Mouse (Mus musculus): ENCODE results near the gene Treml2. TPM values are rescaled to one million over a fixed set of nuclear protein-coding genes. Genes with fewer than 3 reads are reported as not detected.

Gene Treml2
- polyA plus RNA-seq, 1 experiment from 2014 or later: 0.24 TPM

DNA sequence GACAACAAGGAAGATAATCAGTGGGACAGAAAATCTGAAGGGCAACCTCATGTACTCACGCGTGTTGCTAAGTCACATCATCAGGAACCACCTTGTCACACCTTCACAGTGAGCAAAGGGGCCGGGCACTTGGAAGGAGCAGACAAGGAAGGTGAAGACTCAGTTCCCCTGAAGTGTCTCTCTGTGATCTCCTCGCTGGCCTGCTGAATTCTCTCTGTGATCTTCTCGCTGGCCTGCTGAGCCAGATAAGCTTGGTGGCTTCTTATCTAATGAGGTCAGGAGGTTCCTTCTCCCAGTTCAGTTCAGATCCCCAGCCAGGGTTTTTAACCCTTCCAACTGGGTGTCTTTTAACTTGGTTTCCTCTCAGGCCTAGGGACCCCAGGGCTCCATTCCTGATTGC, 27.1 kb upstream of the Treml2 start:
- H3K9me3 ChIP-seq: no peaks in the 10 kb centered on the region
- H3K27ac ChIP-seq: peak overlapping the region; percentile 54; the same call in 1 of the 2 replicates
- no peak overlapping the region for H3K4me3 ChIP-seq (replicated peaks)
- H3K9ac ChIP-seq: no peak overlapping the region
- H3K4me2 ChIP-seq (replicated peaks): peak overlapping the region; percentile 40
- H3K4me1 ChIP-seq (replicated peaks): no peaks in the 10 kb centered on the region; the same call in 1 of the 2 replicates
- ATAC-seq: peak; percentile 81
- 62% methylated on average over 5 of the region's 5 CpGs for WGBS
- H3K36me3 ChIP-seq: no peaks in the 10 kb centered on the region
- no peaks in the 10 kb centered on the region for H3K27me3 ChIP-seq (replicated peaks)

DNA sequence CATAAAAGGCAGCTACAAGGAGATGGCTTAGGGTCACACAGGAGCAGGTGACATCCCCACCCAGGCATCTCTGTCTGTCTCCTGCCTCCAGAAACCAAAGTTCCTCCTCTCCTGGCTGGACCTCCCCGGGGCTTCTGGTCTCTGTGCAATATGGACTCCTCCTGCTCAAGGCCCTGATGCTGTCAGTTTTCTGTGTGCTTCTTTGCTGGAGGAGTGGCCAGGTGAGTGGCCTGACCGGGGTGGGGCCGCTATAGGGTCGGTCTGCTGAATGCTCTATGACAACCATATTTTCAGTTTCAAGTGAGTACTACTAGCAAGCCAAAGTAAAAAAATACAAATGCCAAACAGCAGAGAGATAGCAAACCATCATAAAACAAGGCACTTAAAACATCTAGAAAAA, 26.7 kb upstream of the Treml2 start:
- Histone ChIP-seq H3K4me2 (replicated peaks) (peak overlapping the region; percentile 40), H3K9ac (no peak overlapping the region), H3K27me3 (replicated peaks) (no peaks in the 10 kb centered on the region), H3K9me3 (no peaks in the 10 kb centered on the region), H3K27ac (peak overlapping the region; percentile 54; the same call in 1 of the 2 replicates), H3K4me1 (replicated peaks) (no peaks in the 10 kb centered on the region; the same call in 1 of the 2 replicates), H3K36me3 (no peaks in the 10 kb centered on the region), H3K4me3 (replicated peaks) (no peak overlapping the region)
- ATAC-seq: peak; percentile 72
- 57% methylated on average over 4 of the region's 4 CpGs for WGBS

- Histone ChIP-seq H3K9ac (no peak overlapping the region), H3K36me3 (no peaks in the 10 kb centered on the region), H3K4me1 (replicated peaks) (no peaks in the 10 kb centered on the region; the same call in 1 of the 2 replicates), H3K27me3 (replicated peaks) (no peaks in the 10 kb centered on the region), H3K4me3 (replicated peaks) (no peak overlapping the region), H3K9me3 (no peaks in the 10 kb centered on the region), H3K4me2 (replicated peaks) (no peak overlapping the region), H3K27ac (no peak overlapping the region)
- WGBS: 83% methylated on average over 4 of the region's 4 CpGs
- no peak for ATAC-seq
Measured at GRCm38 (mm10) chr17:48274098-48274497, 25.2 kb upstream of the Treml2 start.

GRCm38 (mm10) chr17:48274885-48275284, 24.4 kb upstream of the Treml2 start:
- Histone ChIP-seq H3K27me3 (replicated peaks) (no peaks in the 10 kb centered on the region), H3K9ac (no peak overlapping the region), H3K4me1 (replicated peaks) (no peaks in the 10 kb centered on the region; the same call in 1 of the 2 replicates), H3K9me3 (no peaks in the 10 kb centered on the region), H3K4me2 (replicated peaks) (no peak overlapping the region), H3K27ac (no peak overlapping the region), H3K4me3 (replicated peaks) (no peak overlapping the region), H3K36me3 (no peaks in the 10 kb centered on the region)
- ATAC-seq: 0 out of 2 replicates have a peak, but pooled peaks have one; percentile 38
- WGBS: 45% methylated on average over 6 of the region's 6 CpGs

- Histone ChIP-seq H3K4me3 (replicated peaks) (no peak overlapping the region), H3K36me3 (no peaks in the 10 kb centered on the region), H3K27me3 (replicated peaks) (no peaks in the 10 kb centered on the region), H3K9me3 (no peaks in the 10 kb centered on the region), H3K27ac (no peak overlapping the region), H3K4me1 (replicated peaks) (no peaks in the 10 kb centered on the region; the same call in 1 of the 2 replicates), H3K9ac (no peak overlapping the region), H3K4me2 (replicated peaks) (no peak overlapping the region)
- no peak for ATAC-seq
- 66% methylated on average over 7 of the region's 7 CpGs for WGBS
Measured at GRCm38 (mm10) chr17:48275736-48276135, 23.6 kb upstream of the Treml2 start.

GRCm38 (mm10) chr17:48278381-48278780, 20.9 kb upstream of the Treml2 start:
- H3K27ac ChIP-seq: no peak overlapping the region
- H3K9me3 ChIP-seq: no peaks in the 10 kb centered on the region
- no peaks in the 10 kb centered on the region for H3K36me3 ChIP-seq
- no peak for ATAC-seq
- 0 out of 2 replicates have a peak, but pooled peaks cover 3% of the 10 kb centered on the region for H3K4me1 ChIP-seq (replicated peaks)
- no peak overlapping the region for H3K9ac ChIP-seq
- H3K27me3 ChIP-seq (replicated peaks): no peaks in the 10 kb centered on the region
- H3K4me3 ChIP-seq (replicated peaks): no peak overlapping the region
- no peak overlapping the region for H3K4me2 ChIP-seq (replicated peaks)

GRCm38 (mm10) chr17:48279002-48279401, 20.3 kb upstream of the Treml2 start:
- Histone ChIP-seq H3K27me3 (replicated peaks) (no peaks in the 10 kb centered on the region), H3K36me3 (no peaks in the 10 kb centered on the region), H3K9ac (no peak overlapping the region), H3K4me2 (replicated peaks) (no peak overlapping the region), H3K4me1 (replicated peaks) (0 out of 2 replicates have a peak, but pooled peaks cover 3% of the 10 kb centered on the region), H3K9me3 (no peaks in the 10 kb centered on the region), H3K4me3 (replicated peaks) (no peak overlapping the region), H3K27ac (no peak overlapping the region)
- WGBS: 80% methylated on average over 4 of the region's 4 CpGs
- no peak for ATAC-seq

- H3K9me3 ChIP-seq: no peaks in the 10 kb centered on the region
- H3K27me3 ChIP-seq (replicated peaks): no peaks in the 10 kb centered on the region
- H3K27ac ChIP-seq: no peak overlapping the region
- H3K4me1 ChIP-seq (replicated peaks): 0 out of 2 replicates have a peak, but pooled peaks cover 3% of the 10 kb centered on the region
- no peaks in the 10 kb centered on the region for H3K36me3 ChIP-seq
- 24% methylated on average over 18 of the region's 18 CpGs for WGBS
- H3K9ac ChIP-seq: no peak overlapping the region
- ATAC-seq: peak; percentile 41
- peak overlapping the region; percentile 58 for H3K4me2 ChIP-seq (replicated peaks)
- H3K4me3 ChIP-seq (replicated peaks): peak overlapping the region; percentile 15; the same call in 1 of the 2 replicates
Measured at GRCm38 (mm10) chr17:48280943-48281738, 18.2 kb upstream of the Treml2 start.

- Histone ChIP-seq H3K36me3 (no peaks in the 10 kb centered on the region), H3K27ac (no peak overlapping the region), H3K4me1 (replicated peaks) (0 out of 2 replicates have a peak, but pooled peaks cover 3% of the 10 kb centered on the region), H3K9me3 (no peaks in the 10 kb centered on the region), H3K4me2 (replicated peaks) (peak overlapping the region; percentile 58), H3K9ac (no peak overlapping the region), H3K4me3 (replicated peaks) (peak overlapping the region; percentile 15; the same call in 1 of the 2 replicates), H3K27me3 (replicated peaks) (no peaks in the 10 kb centered on the region)
- ATAC-seq: no peak
- 8% methylated on average over 3 of the region's 3 CpGs for WGBS
Measured at GRCm38 (mm10) chr17:48281739-48282085, 17.6 kb upstream of the Treml2 start.

DNA sequence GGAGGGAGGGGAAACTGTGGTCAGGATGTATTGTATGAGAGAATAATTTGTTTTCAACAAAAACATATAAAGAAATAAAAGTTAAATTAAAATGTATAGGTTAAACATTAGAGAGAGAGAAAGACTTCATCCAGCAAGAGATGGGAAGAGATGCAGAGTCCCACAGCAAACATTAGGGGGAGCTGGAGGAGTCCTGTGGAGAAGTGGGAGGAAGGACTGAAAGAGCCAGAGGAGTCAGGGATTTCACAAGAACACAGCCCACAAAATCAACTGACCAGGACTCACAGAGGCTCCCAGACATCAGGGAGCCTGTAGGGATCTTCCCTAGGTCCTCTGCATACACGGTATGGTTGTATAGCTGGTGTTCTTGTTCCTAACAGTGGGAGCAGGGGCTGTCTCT, 12.5 kb upstream of the Treml2 start:
- Histone ChIP-seq H3K9me3 (no peaks in the 10 kb centered on the region), H3K27me3 (replicated peaks) (no peaks in the 10 kb centered on the region), H3K4me2 (replicated peaks) (no peak overlapping the region), H3K4me3 (replicated peaks) (no peak overlapping the region), H3K4me1 (replicated peaks) (no peaks in the 10 kb centered on the region), H3K36me3 (no peaks in the 10 kb centered on the region), H3K9ac (no peak overlapping the region), H3K27ac (no peak overlapping the region)
- 45% methylated on average over 1 of the region's 1 CpGs for WGBS
- ATAC-seq: no peak

- ATAC-seq: no peak
- WGBS: 61% methylated on average over 2 of the region's 2 CpGs
- H3K27ac ChIP-seq: no peak overlapping the region
- no peaks in the 10 kb centered on the region for H3K36me3 ChIP-seq
- no peaks in the 10 kb centered on the region for H3K27me3 ChIP-seq (replicated peaks)
- H3K9me3 ChIP-seq: no peaks in the 10 kb centered on the region
- no peak overlapping the region for H3K4me3 ChIP-seq (replicated peaks)
- H3K9ac ChIP-seq: no peak overlapping the region
- no peak overlapping the region for H3K4me2 ChIP-seq (replicated peaks)
- no peaks in the 10 kb centered on the region for H3K4me1 ChIP-seq (replicated peaks)
Measured at GRCm38 (mm10) chr17:48287276-48287675, 12.0 kb upstream of the Treml2 start.

DNA sequence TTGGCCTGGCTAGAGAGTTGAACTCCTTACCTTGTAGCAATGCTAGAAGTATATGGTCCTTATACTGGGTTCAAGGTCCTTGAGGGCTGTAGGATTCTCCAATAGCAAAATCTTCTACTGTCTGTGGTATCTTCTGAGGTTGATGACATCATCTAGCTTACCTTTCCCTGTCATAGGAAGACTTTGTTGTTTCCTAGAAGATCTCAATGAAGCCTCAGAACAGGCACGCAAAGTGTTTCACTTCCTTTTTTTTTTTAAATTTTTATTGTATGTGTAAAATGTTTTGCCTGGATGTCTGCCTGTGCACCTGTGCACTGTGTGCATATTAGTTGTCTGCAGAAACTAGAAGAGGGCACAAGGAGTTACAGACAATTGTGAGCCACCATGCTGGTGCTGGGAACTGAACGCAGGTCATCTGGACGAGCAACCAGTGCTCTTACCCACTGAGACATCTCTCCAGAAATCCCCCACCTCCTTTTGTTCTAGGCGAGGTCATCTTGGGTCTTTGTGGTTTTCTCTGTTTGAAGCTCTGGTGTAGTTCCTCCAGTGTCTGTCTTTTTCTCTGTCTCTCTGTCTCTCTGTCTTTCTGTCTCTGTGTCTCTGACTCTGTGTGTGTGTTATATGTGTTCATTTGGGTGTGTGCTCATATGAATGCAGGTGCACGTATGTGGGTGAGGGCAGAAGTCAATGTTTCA, 5.7 kb upstream of the Treml2 start:
- Histone ChIP-seq H3K27me3 (replicated peaks) (no peaks in the 10 kb centered on the region), H3K9me3 (no peaks in the 10 kb centered on the region), H3K9ac (no peak overlapping the region), H3K4me3 (replicated peaks) (no peak overlapping the region), H3K27ac (no peak overlapping the region), H3K4me2 (replicated peaks) (no peak overlapping the region), H3K36me3 (no peaks in the 10 kb centered on the region), H3K4me1 (replicated peaks) (no peaks in the 10 kb centered on the region)
- 82% methylated on average over 5 of the region's 5 CpGs for whole genome bisulfite sequencing
- ATAC-seq: no peak
